Mouse (Mus musculus) adipocyte (in vitro differentiated cells): ENCODE measurements around the gene Selenov.
A peak's percentile ranks its signal among the peaks of the same experiment; 100 is the strongest.

Experiments
- DNase-seq: peaks from one replicate; pipeline ENCODE4 v3.0.0-alpha.2; 2016; ENCODE audit warnings: low spot score

Selenov gene

DNA sequence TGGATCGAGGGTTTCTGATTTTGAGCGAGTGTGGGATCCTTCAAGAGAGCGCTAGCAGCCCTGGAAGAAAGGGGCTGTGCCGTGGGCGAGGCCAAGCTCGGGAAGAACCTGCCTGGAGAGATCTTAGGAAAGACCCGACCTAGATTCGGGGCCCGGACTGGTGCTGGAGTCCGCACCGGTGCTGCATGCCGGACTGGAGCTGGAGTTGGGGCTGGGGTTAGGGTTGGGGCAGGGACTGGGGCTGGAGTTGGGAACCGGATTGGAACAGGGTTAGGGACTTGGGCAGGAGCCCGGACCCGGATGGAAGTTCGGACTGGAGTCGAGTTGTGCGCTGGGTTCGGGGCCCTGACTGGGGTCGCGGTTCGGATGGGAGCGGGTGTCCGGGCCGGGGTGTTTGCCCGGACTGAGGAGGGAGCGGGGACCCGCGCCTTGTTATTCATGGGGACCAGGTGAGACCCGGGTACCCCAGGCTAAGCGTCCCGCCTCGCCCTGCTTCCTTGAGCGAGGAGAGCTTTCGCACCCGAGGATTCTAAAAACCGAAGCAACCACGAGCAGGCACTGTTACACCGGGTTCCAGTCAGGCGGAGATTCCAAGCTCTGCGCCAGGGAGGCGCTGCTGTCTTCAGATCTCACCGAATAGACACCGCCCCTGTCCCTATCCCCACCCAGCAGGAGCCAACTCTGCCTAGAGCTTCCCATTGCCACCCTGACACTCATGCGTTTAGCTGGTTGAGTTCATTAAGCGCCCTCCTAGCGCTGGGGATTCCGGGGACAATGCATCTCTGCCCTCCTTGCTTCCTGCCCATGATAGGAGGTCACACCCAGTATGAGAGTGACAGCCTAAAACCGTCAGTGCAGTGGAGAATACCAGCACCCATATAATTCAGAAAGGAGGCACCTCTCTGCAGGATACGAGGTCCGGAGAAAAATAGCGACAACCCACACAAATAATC is at the start of gene Selenov:
TSS of gene Selenov (minus strand) at position 549 of the 953 bp plus-strand sequence.
- no peak for DNase-seq

DNA sequence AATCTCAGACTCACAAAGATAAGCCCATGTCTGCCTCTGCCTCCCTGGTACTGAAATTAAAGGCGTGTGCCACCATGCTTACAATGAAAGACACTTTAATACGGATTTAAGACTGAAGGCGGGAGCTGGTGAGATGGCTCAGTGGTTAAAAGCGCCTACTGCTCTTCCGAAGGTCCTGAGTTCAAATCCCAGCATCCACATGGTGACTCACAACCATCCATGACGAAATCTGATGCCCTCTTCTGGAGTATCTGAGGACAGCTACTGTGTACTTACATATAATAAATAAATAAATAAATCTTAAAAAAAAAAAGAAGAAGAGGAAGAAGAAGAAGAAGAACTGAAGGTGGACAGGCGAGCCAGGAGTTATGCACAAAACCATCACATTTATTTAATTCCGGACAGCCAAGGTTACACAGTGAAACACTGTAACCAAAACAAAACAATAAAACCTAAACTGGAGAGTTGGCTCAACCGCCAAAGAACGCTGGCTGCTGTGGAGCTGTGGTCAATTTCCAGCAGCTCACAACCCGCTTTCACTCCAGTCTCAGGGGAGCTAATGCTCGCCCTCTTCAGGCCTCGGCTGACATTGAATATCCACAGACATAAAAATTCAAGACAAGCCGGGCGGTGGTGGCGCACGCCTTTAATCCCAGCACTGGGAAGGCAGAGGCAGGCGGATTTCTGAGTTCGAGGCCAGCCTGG is 48.4 kb upstream of the Selenov start:
- DNase-seq: peak; percentile 56

DNA sequence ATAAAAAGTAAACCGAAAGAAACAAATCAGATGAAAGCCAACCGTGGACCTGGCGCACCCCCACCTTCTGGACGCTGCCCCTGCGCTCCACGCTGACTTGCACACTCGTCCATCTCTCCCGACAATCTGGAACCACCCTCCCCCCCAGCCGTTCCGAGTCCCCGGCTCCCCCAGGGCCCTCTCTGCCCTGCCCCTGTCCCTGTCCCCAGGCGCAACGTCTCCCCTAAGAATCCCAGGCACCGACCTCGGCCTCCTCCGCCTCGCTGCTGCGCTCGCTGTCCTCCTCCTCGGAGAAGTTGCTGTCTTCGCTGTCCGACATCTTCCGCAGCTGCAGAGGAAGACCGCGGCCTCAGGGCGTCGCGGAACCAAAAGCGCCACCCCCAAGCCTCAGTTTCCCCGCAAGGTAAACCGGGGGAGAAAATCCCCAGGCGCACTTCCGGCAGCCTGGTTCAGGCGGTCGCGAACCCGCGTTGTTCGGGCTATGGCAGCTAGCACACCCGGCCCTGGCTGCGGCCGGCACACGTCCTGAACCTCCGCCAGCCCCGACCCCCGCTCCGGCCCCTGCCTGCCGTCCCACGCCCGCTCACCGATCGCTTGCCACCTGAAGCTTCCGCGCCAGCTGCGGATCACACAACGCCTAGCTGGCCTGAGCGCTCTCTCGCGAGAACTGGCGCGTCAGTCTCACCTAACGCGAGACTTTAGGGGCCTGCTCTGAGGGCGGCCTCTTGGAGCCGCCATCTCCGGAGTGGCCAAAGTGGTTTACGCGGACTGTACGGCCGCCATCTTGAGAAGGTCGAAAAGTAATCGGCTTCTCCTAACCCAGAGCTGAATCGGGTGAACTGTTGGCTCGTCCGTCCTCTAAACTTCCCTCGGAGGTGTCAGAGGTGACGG is 47.4 kb upstream of the Selenov start, which contains the start of gene Supt5:
TSS of gene Supt5 (minus strand) at position 639 of the 891 bp plus-strand sequence.
- DNase-seq: peak; percentile 96

DNA sequence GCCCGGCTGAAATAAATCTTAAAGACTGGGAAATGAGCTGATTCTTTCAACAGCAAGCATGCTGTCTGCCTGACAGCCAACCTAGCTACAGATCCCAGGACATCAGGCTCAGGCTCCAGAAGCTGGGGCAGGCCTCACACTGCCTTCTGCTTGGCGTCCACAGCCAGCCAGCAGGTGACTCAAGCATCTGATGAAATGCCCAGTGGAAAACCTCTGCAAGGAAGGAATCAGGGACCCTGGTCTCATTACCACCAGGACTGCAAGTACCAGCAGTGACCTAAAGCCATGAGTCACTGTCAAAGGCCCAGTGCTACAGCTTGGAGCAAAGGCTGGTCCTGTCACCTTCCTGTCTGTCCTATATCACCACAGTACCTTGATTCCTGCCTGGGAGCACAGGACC is 44.5 kb upstream of the Selenov start:
- no peak for DNase-seq

DNA sequence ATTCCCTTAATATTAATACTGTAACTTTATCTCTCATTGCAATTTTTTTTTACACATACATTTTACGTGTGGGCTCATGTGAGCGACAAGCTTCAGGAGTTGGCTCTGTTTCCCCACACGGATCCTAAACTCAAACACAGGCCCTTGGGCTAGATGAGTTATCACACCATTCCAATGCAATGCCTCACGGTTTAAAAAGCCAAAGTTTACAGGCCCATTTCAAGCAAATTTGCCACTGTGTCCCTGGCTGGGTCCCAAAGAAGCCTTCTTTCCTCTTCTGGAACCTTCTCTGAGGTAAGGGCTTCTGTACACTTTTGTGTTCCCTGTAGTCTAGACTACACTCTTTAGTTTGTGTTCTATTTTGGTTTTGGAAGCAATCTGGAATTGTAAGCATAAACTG is 43.5 kb upstream of the Selenov start:
- DNase-seq: peak; percentile 38

DNA sequence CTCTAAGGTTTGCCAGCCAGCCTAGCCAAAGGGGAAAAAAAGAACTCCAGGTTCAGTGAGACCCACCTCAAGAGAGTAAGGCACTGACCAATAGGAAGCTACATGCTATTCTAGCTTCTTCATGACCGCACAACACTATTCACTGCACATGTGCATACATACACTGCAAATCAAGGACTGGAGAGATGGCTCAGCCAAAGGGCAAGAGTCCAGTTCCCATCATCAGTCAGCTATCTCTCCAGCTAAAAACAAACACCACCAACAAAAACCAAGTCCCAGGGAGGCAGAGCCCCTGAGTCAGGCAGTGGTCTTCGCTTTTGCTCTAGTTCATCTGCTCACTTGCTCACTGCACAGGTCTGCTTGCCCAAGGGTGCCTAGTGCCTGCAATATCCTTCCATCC is 37.3 kb upstream of the Selenov start:
- no peak for DNase-seq

DNA sequence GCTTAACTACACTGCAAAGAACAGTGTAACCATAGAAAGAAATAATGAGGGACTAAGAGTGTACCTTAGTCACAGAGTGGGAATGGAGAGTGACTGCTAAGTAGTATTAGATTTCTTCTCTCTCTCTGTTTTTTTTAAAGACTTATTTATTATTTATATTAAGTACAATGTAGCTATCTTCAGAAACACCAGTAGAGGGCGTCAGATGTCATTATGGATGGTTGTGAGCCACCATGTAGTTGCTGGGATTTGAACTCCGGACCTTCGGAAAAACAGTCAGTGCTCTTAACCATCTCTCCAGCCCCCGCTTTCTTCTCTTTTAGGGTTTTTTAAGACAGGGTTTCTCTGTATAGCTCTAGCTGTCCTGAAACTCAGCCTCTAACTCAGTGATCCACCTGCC is 35.5 kb upstream of the Selenov start:
- no peak for DNase-seq

DNA sequence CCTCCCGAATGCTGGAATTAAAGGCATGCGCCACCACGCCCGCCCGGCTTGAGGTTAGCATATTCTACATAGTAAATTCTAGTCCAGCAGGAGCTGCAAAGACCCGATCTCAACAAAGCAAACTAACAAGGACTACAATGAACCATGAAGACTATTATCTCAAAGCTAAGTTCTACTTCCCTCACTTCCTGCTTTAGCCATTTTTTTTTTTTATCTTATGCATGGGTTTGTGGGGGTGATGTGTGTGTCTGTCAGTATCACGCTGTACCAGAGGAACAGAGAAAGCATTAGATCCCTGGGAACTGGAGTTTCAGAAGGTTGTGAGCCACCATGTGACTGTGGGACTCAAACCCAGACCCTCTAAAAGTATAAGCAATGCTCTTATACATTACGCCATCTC is 34.3 kb upstream of the Selenov start:
- no peak for DNase-seq

DNA sequence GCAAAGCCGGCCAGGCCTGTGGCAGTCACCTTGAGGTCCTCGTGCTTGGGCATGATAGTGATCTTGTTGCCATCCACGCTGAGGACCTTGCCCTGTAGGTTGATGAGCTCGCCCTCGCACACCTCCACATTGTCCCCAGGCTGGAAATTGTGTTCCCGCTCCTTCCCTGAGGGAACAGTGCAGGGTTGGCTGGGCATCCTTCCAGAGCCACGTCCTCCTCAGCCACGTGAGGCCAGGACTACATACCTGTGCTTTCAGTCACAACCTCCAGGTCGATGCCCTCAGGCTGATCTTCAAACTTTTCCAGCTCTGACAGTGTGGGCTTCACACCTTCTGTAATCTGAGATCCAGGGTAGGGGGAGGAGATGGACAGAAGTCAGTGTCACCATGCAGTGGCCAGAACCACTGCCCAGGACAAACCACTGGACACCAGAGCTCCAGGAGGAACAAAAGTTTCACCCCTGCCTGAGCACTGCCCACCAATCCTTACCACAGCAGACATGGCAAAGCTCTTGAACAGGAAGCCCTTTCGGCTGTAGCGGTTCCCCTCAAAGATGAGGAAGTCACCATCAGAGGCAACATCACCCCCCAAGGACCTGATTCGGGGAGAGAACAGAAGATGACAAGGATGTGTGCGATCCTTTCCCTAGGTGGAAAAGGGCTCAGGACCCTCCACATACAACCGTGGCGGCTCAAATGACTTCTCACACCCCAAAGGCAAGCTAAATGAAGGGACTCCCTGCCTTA is 31.2 kb upstream of the Selenov start:
- DNase-seq: no peak

DNA sequence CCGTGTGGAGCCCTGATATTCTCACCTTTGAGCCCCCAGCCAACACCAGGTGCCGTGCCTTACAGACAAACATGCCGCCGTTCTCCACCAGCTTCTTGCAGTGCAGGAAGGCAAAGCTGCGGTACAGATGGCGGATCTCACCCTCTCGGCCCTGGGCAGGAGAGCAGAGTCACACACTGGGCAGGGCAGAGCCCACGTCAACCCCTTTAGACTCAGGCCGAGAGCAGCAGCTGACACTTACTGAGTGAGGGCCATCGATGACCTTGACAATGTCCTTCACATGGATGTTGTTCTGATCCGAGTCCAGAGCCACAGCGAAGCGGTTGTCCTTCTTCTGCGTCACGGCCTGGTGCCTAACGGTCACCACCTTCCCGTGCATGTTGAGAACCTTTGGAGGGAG is 27.7 kb upstream of the Selenov start:
- DNase-seq: no peak

DNA sequence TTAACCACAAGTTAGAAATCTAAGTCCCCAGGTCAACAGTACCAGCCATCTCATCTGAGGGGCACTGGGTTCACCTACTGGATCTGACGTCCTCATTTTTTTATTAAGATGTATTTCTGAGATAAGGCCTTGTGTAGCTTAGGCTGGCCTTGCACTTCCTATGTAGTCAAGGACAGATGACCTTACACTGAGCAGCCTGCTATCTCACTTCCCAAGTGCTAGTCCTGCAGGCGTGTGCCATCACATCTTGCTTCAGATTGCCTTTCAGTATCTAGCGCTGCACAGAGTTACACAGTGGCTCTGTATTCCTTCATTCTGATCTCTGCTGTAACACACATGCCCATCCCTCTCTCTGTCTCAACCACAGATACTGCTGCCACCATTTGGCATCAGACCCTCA is 27.1 kb upstream of the Selenov start:
- DNase-seq: no peak

DNA sequence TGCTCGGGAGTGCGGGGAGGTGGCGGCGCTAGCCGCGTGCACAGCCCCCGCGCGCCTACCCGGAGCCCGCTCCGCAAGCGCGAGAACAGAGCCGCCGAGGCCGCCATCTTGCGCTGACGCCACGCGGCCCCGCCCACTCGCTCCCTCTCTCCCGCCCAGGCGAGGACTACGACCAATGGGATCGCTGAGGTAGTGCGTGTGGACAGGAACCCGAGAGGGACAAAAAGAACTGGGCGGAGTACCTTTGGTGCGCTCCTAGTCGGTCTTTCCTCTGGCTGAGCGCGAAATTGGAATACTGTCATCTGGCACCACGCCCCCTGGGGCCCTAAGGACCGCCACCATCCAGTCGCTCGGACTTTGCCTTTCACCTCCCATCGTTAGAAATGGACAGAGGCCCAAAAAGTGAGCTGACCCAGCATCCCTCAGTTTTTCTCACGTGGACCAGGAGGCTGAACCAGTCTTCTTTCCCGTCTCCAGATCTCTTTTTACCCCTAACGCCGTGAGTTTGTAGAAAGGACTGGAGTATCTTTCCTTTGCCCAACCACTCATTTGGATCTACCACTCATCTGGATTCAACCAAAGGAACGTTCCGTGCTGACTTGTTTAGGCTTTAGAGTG is 21.0 kb upstream of the Selenov start, which contains the start of gene Timm50:
TSS of gene Timm50 (minus strand) at position 147 of the 618 bp plus-strand sequence.
- DNase-seq: peak; percentile 91

DNA sequence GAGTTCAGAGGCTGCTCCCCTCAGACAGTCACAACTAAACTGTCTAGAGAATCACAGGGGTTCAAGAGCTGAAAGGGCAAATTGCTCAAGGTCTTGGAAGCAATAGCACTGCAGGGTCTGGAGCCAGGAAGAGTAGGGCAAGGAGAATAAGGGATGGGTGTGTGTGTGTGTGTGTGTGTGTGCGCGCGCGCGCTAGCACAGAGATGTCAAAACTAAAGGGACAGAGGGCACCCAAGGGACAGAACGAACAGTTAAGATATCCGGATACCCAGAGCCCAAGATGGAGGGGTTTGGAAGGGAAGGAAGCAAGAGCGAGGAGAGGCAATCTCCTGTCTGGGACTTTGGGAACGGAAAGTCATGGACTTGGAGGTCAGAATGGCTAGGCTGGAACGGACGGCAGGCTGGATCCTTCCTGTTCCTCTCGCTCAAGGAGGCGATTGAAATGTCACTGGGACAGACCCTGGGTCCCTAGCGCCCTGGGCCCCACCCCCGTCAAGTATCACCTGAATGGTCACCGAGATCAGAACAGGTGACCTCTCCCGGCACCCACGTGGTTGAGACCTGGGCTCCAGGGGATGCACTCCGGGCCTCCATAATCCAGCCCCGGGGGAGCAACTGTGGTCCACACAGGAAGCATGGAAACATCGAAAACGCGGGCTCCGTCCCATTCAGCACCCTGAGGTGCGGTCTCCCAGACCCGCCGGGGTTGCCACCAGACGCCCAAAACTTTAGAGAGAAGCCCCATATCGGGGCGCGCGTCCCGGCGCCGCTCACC is 20.4 kb upstream of the Selenov start:
- peak; percentile 75 for DNase-seq

DNA sequence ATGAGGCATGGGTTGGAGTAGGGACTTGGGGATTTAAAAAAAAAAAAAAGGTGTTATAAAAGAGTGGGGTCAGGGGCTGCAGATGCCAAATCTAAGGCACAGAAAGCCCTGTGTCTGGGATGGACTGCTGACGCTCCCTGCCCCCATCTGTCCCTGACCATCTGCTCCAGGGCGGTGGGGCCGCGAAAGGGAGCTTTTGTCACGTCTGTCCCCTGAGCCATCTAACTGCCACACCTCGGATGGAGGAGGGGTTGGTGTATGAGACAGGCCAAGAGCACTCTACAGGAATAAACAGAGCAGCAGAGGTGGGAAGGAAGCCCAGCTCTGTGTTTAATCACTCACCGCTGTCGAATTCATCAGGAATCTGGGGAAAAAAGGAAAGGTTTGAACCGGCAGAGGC is 18.8 kb upstream of the Selenov start:
- no peak for DNase-seq

DNA sequence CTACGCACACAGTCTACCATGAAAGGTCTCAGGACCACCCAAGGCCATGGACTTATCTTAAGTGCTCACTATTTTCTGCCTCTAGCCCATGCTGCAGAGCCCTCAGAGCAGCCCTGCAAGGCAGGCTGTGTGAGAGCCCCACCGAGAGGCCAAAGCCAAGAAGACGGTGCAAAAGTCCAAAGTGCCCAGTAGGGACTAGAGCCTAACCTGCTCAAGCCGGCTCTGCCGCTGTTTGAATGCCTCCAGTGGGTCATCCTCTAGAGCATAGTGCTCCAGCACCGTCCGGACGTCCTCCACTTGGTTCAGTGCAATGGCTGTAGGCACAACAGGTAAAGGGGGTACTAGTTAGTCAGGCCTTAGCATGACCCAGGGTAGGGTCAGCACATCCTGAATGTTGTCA is 15.2 kb upstream of the Selenov start:
- no peak for DNase-seq

DNA sequence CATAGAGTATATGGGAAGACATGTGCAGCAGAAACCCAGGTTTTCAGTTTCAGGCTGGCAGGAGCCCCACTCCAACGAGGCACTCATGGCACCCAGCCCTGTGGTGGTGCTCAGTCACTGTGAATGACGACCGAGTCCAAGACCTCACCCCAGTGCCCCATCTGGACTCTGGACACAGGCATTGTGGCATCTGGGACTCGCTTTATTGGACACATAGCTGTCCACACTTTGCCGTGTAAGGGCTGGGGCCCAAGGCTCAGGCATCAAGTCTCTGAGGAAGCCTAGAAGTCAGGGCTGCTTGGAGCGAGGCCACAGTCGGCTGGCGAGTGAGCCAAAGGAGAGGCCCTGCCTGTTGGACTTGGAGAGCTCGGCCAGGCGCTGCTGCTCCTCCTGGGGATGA is 14.7 kb upstream of the Selenov start:
- peak; percentile 66 for DNase-seq

DNA sequence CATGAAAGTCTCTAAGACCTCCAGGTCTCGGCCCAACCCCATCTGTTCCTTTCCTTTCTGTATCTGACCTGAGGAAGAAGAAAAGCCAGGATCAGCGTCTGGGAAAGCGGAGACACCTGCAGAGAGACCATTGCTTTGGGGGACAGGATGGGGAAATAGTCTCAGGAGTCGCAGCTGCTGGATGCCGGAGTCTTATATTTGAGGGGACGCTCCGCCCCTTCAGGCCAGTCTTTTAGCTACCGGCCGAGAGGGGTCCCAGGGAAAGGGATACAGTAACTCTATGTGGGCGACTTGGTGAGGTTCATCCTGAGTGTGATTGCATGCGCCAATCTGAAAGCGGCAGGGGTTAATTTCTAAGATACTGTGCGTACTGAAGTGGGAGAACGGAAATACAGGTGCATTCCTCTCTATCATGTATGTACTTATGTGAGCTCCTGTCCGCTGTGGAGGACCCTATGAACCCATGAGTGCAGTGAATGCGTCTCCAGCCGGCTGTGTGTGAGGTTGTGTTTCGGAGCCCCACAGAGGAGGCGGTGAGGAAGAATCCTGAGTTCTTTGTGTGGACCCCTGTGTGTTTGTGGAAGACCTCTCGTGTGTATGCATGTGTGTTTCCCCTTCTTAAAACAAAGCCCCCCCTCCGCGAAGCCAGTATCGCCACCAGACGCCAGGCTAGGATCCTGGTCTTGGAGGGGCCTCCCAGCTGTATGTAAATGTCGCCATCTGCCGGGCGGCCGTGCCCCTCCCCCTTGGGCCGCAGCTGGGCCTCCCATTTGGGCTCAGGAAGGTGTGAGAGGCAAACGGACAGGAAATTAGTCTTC is 10.8 kb upstream of the Selenov start, which contains the start of gene Dll3:
TSS of gene Dll3 (minus strand) at position 623 of the 818 bp plus-strand sequence.
- DNase-seq: peak; percentile 17

DNA sequence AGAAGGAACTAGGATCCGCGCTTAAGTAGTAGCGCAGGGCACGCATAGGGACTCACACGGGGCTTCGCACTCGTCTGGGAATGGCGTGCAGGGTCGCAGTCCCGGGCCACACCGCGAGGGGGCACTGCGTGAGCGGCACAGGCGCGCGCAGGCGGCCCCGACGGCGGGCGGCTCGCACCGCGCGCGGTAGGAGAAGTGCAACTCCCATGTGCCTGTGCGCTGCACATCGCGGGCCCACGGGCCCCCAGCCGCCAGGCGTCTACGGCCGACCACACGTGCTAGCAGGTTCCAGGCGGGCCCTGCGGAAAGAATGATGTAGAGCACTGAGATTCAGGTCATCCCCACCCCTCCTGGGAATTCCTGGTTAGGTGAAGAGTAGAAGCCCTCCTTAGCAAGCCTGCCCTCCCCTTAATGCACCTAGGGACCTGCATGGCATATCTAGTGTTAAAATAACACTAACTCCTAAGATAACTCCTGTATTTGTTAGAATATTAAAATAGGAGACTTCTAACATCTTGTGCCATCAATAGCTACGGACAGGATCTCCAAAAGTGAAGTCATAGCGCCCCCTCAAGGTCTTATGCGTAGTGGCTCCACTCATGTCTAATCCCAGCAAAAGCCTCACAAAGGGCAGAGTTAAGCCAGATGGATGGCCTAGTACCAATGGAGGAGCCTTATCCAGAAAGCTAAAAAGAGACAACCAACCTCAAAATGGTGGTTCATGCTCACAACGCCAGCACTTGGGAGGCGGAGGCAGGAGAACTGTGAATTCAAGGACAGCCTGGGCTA is 8.0 kb upstream of the Selenov start:
- peak; percentile 72 for DNase-seq
